Mouse (Mus musculus): ENCODE measurements around the gene Nbdy. TPM values are rescaled to one million over a fixed set of nuclear protein-coding genes. Genes with fewer than 3 reads are reported as not detected.

Nbdy gene
- polyA plus RNA-seq, 1 experiment from 2014 or later: 110 TPM

Other genes starting within 250 kb of the Nbdy start
- gene Ubqln2, start 225.4 kb upstream of the Nbdy start, polyA plus RNA-seq (2015; fragmentation: Nextera tagmentation; extraction: Ambion mirVana): 57.5 and 59.3 TPM in 2 replicates
- gene Cypt3, start 165.0 kb upstream of the Nbdy start, polyA plus RNA-seq (2015; fragmentation: Nextera tagmentation; extraction: Ambion mirVana): not detected in 2 replicates
- 4.2 and 4.5 TPM in 2 replicates for gene Kctd12b, start 27.2 kb upstream of the Nbdy start, polyA plus RNA-seq (2015; fragmentation: Nextera tagmentation; extraction: Ambion mirVana)
- 16.9 and 19.9 TPM in 2 replicates for gene Spin2c, start 108.6 kb downstream of the Nbdy start, polyA plus RNA-seq (2015; fragmentation: Nextera tagmentation; extraction: Ambion mirVana)

Data from midbrain, embryonic 13.5 days (tissue).